Mouse (Mus musculus) cortical plate, adult 2 months (tissue): ENCODE measurements around the gene Kbtbd2.

ENCODE experiments used
- CTCF ChIP-seq: fragments of 200-500 bp; IDR thresholded peaks from 2 replicates; pipeline ENCODE4 v1.5.1; 2011; ENCODE audit warnings: mild to moderate bottlenecking, control low read depth, low read length; ENCODE audit not compliant: insufficient read depth; ENCODE audit errors: extremely low read depth
- POLR2A ChIP-seq: fragments of 200-500 bp; IDR thresholded peaks from 2 replicates; pipeline ENCODE4 v1.6.1; 2011; ENCODE audit warnings: mild to moderate bottlenecking, low read length, control low read depth; ENCODE audit not compliant: insufficient read depth; ENCODE audit errors: extremely low read depth

DNA sequence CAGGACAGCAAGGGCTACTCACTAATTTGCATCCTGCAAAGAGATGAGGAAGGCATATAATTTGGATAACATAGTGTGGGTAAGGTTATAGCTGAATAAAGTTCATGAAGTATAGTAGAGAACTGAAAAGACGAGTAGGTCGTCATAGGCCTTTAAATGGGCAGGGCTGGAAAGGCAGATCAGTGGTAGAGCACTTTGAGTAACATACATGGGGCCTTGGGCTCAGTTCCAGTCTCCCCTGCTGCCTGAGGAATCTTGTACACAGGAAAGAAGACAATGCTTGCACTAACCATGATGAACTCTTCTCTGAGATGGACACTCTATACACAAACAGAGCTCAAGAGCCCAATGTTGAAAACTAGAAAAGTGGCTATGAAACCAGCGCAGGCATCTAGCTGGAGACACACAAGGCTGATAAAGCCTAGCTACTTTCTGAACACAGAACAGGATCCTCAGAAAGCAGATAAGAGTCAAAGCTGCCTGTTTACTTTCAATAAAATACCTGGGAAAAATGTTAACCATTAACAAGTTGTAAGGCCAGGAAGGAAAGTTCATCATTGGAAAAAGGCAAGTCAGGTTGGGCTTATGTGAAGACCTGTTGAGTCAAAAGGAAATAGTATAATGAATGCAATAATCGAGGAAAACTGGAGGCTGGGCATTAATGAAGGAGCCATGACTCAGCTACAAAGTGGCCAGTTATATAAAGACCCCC is 13.9 kb downstream of the Kbtbd2 start:
- TF ChIP-seq POLR2A (no peak), CTCF (no peak)
